19 mouse cellular contexts compared by ENCODE assay signal in genomic region chr19:47645583-47645982, GRCm38 (mm10). TPM values are rescaled to one million over a fixed set of nuclear protein-coding genes. Genes with fewer than 3 reads are reported as not detected.
DNase-seq lines count a peak whose midpoint lies in the region; ATAC-seq lines count a peak whose summit lies in the region.
"Had no signal": no experiment of that assay in that cellular context is flagged by ENCODE, and none has a peak within 500 bp of the region (broad histone marks: within the 10 kb centered on the region; RNA-seq: fewer than 3 reads in every experiment).

No protein-coding gene starts in this region.

- H3K4me1 ChIP-seq in heart, embryonic 16.5 days (ENCODE audit: control insufficient read depth, insufficient read depth, low read length): peaks cover 6% of the 10 kb centered on the region
- H3K4me1 ChIP-seq: embryonic facial prominence, embryonic 10.5 days; hindbrain, embryonic 10.5 days; intestine, embryonic 15.5 days; limb, embryonic 15.5 days had no signal

- H3K27ac ChIP-seq in heart, embryonic 16.5 days (ENCODE audit: low read length): no peak overlapping the region
- H3K27ac ChIP-seq: embryonic facial prominence, embryonic 10.5 days; gastrocnemius, adult 2 months; hindbrain, embryonic 10.5 days; intestine, embryonic 15.5 days; kidney, postnatal 0 days; limb, embryonic 15.5 days; lung, embryonic 15.5 days had no signal

- H3K9ac ChIP-seq in heart, embryonic 16.5 days (ENCODE audit: low read length): peak overlapping the region; percentile 25; the same call in 1 of the 2 replicates
- H3K9ac ChIP-seq: intestine, embryonic 15.5 days; limb, embryonic 15.5 days; lung, embryonic 15.5 days had no signal

- no peak overlapping the region for H3K4me2 ChIP-seq in heart, embryonic 16.5 days (ENCODE audit: low read depth, low read length)
- H3K4me2 ChIP-seq: intestine, embryonic 15.5 days; limb, embryonic 15.5 days; lung, embryonic 15.5 days had no signal

- H3K4me3 ChIP-seq in heart, embryonic 16.5 days (ENCODE audit: low read length): no peak overlapping the region
- H3K4me3 ChIP-seq: embryonic facial prominence, embryonic 10.5 days; gastrocnemius, adult 2 months; hindbrain, embryonic 10.5 days; intestine, embryonic 15.5 days; limb, embryonic 15.5 days; lung, embryonic 15.5 days had no signal

- H3K27me3 ChIP-seq in heart, embryonic 16.5 days (ENCODE audit: control insufficient read depth, insufficient read depth, low read length): no peaks in the 10 kb centered on the region
- H3K27me3 ChIP-seq: intestine, embryonic 15.5 days; limb, embryonic 15.5 days; lung, embryonic 15.5 days had no signal

- ATAC-seq in heart, embryonic 16.5 days (replicated peaks; ENCODE audit: extremely low read depth, insufficient read depth, low FRiP score): 0 out of 2 replicates have a peak, but pooled peaks have one; percentile 39
- ATAC-seq in activated CD4-positive, CD25-positive, alpha-beta regulatory T cell, adult 4 months: no peak
- ATAC-seq: intestine, embryonic 15.5 days had no signal

- peak; percentile 9 for DNase-seq in embryo, embryonic 11 days
- no peak for DNase-seq in embryo, embryonic 9.5 days (ENCODE audit: extremely low spot score)
- peak; percentile 60 for DNase-seq in layer of hippocampus, adult 9-11 months
- DNase-seq in layer of hippocampus, postnatal 36 days: no peak
- DNase-seq in brain, adult 2 months (ENCODE audit: low read depth, low spot score): peak; percentile 91
- no peak for DNase-seq in layer of hippocampus, adult 9-10 months (ENCODE audit: low spot score)
- DNase-seq: adrenal gland, postnatal 14 days; B cell, adult 2 months; gastrocnemius, adult 2 months; thymus, adult 18-20 months had no signal

- no peaks in the 10 kb centered on the region for H3K9me3 ChIP-seq in heart, embryonic 16.5 days (replicated peaks; ENCODE audit: control insufficient read depth, low read length)
- H3K9me3 ChIP-seq: embryonic facial prominence, embryonic 10.5 days; hindbrain, embryonic 10.5 days; intestine, embryonic 15.5 days; limb, embryonic 15.5 days; lung, embryonic 15.5 days had no signal

- H3K36me3 ChIP-seq in heart, embryonic 16.5 days (ENCODE audit: control insufficient read depth, insufficient read depth): peaks cover 26% of the 10 kb centered on the region

- WGBS in heart, embryonic 16.5 days: 36% methylated on average over 6 of the region's 6 CpGs

RNA-seq across cellular contexts. Expression of gene Col17a1, which starts 46.3 kb away (rescaled TPM):
- under 1 TPM in 1 of 2 experiments, not detected in 1; 0.17 TPM for total RNA-seq in layer of hippocampus, postnatal 36 days (2021)
- polyA plus RNA-seq in heart, embryonic 16.5 days (2015; fragmentation: Nextera tagmentation; extraction: Ambion mirVana): 0.76 and 0.93 TPM in 2 replicates
- polyA plus RNA-seq in activated CD4-positive, CD25-positive, alpha-beta regulatory T cell, adult 4 months (2017; shearing (Covaris generic)): not detected
- total RNA-seq: gastrocnemius, adult 2 months; neutrophil, adult 5-6 weeks had no signal

Comparison
In these comparisons a context has a peak if more than half of its experiments do, and no peak if none do; other contexts are left out.
1. DNase-seq: peak in embryo, embryonic 11 days (single experiment), layer of hippocampus, adult 9-11 months (single experiment) and brain, adult 2 months (single experiment); none in embryo, embryonic 9.5 days (single experiment), layer of hippocampus, postnatal 36 days (0 of 2) and layer of hippocampus, adult 9-10 months (single experiment).